Mouse (Mus musculus): ENCODE results near the gene Nr5a2. TPM values are rescaled to one million over a fixed set of nuclear protein-coding genes. Genes with fewer than 3 reads are reported as not detected.
A peak's percentile ranks its signal among the peaks of the same experiment; 100 is the strongest.

Gene Nr5a2
- polyA plus RNA-seq, 1 experiment from 2014 or later: 3.6 TPM

GRCm38 (mm10) chr1:136945426-136945825, 14.8 kb downstream of the Nr5a2 start:
- no peaks in the 10 kb centered on the region for H3K9me3 ChIP-seq (ENCODE audit: low read depth, low read length)
- 7% methylated on average over 7 of the region's 7 CpGs for WGBS
- no peaks in the 10 kb centered on the region for H3K4me1 ChIP-seq (ENCODE audit: insufficient read depth)
- no peak overlapping the region for H3K9ac ChIP-seq
- H3K4me2 ChIP-seq: peak overlapping the region; percentile 88
- DNase-seq: peak; percentile 31
- no peak for TF ChIP-seq CTCF (IDR thresholded peaks at IDR 0.05; ENCODE audit: low read depth)
- H3K4me3 ChIP-seq (ENCODE audit: low read depth, low read length): peak overlapping the region; percentile 51
- H3K36me3 ChIP-seq (ENCODE audit: insufficient read depth): no peaks in the 10 kb centered on the region
- H3K27me3 ChIP-seq (ENCODE audit: insufficient read depth, low read length): peaks cover 75% of the 10 kb centered on the region
- no peak for ATAC-seq (ENCODE audit: insufficient read depth)
- H3K27ac ChIP-seq (ENCODE audit: low read depth): no peak overlapping the region

- no peaks in the 10 kb centered on the region for H3K9me3 ChIP-seq (ENCODE audit: low read depth, low read length)
- WGBS: 88% methylated on average over 5 of the region's 5 CpGs
- no peaks in the 10 kb centered on the region for H3K36me3 ChIP-seq (ENCODE audit: insufficient read depth)
- no peak overlapping the region for H3K4me2 ChIP-seq
- no peak overlapping the region for H3K27ac ChIP-seq (ENCODE audit: low read depth)
- DNase-seq (no peak), ATAC-seq (ENCODE audit: insufficient read depth) (no peak)
- no peak overlapping the region for H3K4me3 ChIP-seq (ENCODE audit: low read depth, low read length)
- TF ChIP-seq CTCF (IDR thresholded peaks at IDR 0.05; ENCODE audit: low read depth): no peak
- no peak overlapping the region for H3K9ac ChIP-seq
- no peaks in the 10 kb centered on the region for H3K4me1 ChIP-seq (ENCODE audit: insufficient read depth)
- peaks cover 27% of the 10 kb centered on the region for H3K27me3 ChIP-seq (ENCODE audit: insufficient read depth, low read length)
Observed at GRCm38 (mm10) chr1:136940603-136941002, 19.6 kb downstream of the Nr5a2 start.

- TF ChIP-seq CTCF (IDR thresholded peaks at IDR 0.05; ENCODE audit: low read depth): no peak
- H3K27ac ChIP-seq (ENCODE audit: low read depth): no peak overlapping the region
- H3K9me3 ChIP-seq (ENCODE audit: low read depth, low read length): no peaks in the 10 kb centered on the region
- ATAC-seq (ENCODE audit: insufficient read depth): no peak
- no peak overlapping the region for H3K4me2 ChIP-seq
- no peaks in the 10 kb centered on the region for H3K36me3 ChIP-seq (ENCODE audit: insufficient read depth)
- 60% methylated on average over 1 of the region's 1 CpGs for WGBS
- H3K4me3 ChIP-seq (ENCODE audit: low read depth, low read length): no peak overlapping the region
- no peak overlapping the region for H3K9ac ChIP-seq
- peaks cover 15% of the 10 kb centered on the region for H3K27me3 ChIP-seq (ENCODE audit: insufficient read depth, low read length)
- H3K4me1 ChIP-seq (ENCODE audit: insufficient read depth): no peaks in the 10 kb centered on the region
- no peak for DNase-seq
Observed at GRCm38 (mm10) chr1:136939220-136939619, 21.0 kb downstream of the Nr5a2 start.

- Histone ChIP-seq H3K27me3 (ENCODE audit: insufficient read depth, low read length) (no peaks in the 10 kb centered on the region; the same call in 1 of the 2 replicates), H3K36me3 (ENCODE audit: insufficient read depth) (no peaks in the 10 kb centered on the region), H3K4me1 (ENCODE audit: insufficient read depth) (no peaks in the 10 kb centered on the region), H3K4me2 (no peak overlapping the region), H3K4me3 (ENCODE audit: low read depth, low read length) (no peak overlapping the region), H3K27ac (ENCODE audit: low read depth) (no peak overlapping the region), H3K9ac (no peak overlapping the region), H3K9me3 (ENCODE audit: low read depth, low read length) (no peaks in the 10 kb centered on the region)
- whole genome bisulfite sequencing: 79% methylated on average over 9 of the region's 9 CpGs
- ATAC-seq (ENCODE audit: insufficient read depth) (no peak), DNase-seq (no peak)
- TF ChIP-seq CTCF (IDR thresholded peaks at IDR 0.05; ENCODE audit: low read depth): no peak
Observed at GRCm38 (mm10) chr1:136935960-136936324, 24.3 kb downstream of the Nr5a2 start.

GRCm38 (mm10) chr1:136935316-136935959, 24.8 kb downstream of the Nr5a2 start:
- no peaks in the 10 kb centered on the region for H3K9me3 ChIP-seq (ENCODE audit: low read depth, low read length)
- TF ChIP-seq CTCF (IDR thresholded peaks at IDR 0.05; ENCODE audit: low read depth): no peak
- no peak for ATAC-seq (ENCODE audit: insufficient read depth)
- no peak overlapping the region for H3K4me2 ChIP-seq
- WGBS: 61% methylated on average over 8 of the region's 8 CpGs
- H3K27me3 ChIP-seq (ENCODE audit: insufficient read depth, low read length): no peaks in the 10 kb centered on the region; the same call in 1 of the 2 replicates
- H3K4me3 ChIP-seq (ENCODE audit: low read depth, low read length): no peak overlapping the region
- H3K4me1 ChIP-seq (ENCODE audit: insufficient read depth): no peaks in the 10 kb centered on the region
- H3K9ac ChIP-seq: no peak overlapping the region
- no peak overlapping the region for H3K27ac ChIP-seq (ENCODE audit: low read depth)
- no peak for DNase-seq
- no peaks in the 10 kb centered on the region for H3K36me3 ChIP-seq (ENCODE audit: insufficient read depth)

- no peak for ATAC-seq (ENCODE audit: insufficient read depth)
- 82% methylated on average over 10 of the region's 10 CpGs for WGBS
- no peak for TF ChIP-seq CTCF (IDR thresholded peaks at IDR 0.05; ENCODE audit: low read depth)
- Histone ChIP-seq H3K4me1 (ENCODE audit: insufficient read depth) (no peaks in the 10 kb centered on the region), H3K27me3 (ENCODE audit: insufficient read depth, low read length) (no peaks in the 10 kb centered on the region; the same call in 1 of the 2 replicates), H3K36me3 (ENCODE audit: insufficient read depth) (no peaks in the 10 kb centered on the region), H3K27ac (ENCODE audit: low read depth) (no peak overlapping the region), H3K4me3 (ENCODE audit: low read depth, low read length) (no peak overlapping the region), H3K9me3 (ENCODE audit: low read depth, low read length) (no peaks in the 10 kb centered on the region), H3K4me2 (no peak overlapping the region), H3K9ac (no peak overlapping the region)
- no peak for DNase-seq
Observed at GRCm38 (mm10) chr1:136934051-136934450, 26.2 kb downstream of the Nr5a2 start.

GRCm38 (mm10) chr1:136931026-136931425, 29.2 kb downstream of the Nr5a2 start:
- H3K27ac ChIP-seq (ENCODE audit: low read depth): no peak overlapping the region
- H3K36me3 ChIP-seq (ENCODE audit: insufficient read depth): no peaks in the 10 kb centered on the region
- TF ChIP-seq CTCF (IDR thresholded peaks at IDR 0.05; ENCODE audit: low read depth): no peak
- ATAC-seq (ENCODE audit: insufficient read depth) (no peak), DNase-seq (no peak)
- WGBS: 71% methylated on average over 5 of the region's 5 CpGs
- no peaks in the 10 kb centered on the region for H3K4me1 ChIP-seq (ENCODE audit: insufficient read depth)
- no peaks in the 10 kb centered on the region for H3K9me3 ChIP-seq (ENCODE audit: low read depth, low read length)
- H3K9ac ChIP-seq: no peak overlapping the region
- no peak overlapping the region for H3K4me3 ChIP-seq (ENCODE audit: low read depth, low read length)
- H3K4me2 ChIP-seq: no peak overlapping the region
- H3K27me3 ChIP-seq (ENCODE audit: insufficient read depth, low read length): no peaks in the 10 kb centered on the region; the same call in 1 of the 2 replicates

Measured in lung, embryonic 14.5 days (tissue).